Mouse (Mus musculus) small intestine, adult 2 months (tissue): Measurements from ENCODE around the gene Zfp933.
"Not testable (repeated sequence)": the region's sequence is repeated elsewhere in the genome, so short reads cannot be mapped to it uniquely, and the experiment has no call there.

ENCODE experiments used
- CTCF ChIP-seq: fragments of 200-500 bp; IDR thresholded peaks from 2 replicates; pipeline ENCODE4 v1.5.1; 2012; ENCODE audit warnings: low read depth, mild to moderate bottlenecking, control low read depth, inconsistent platforms, low read length, moderate library complexity, mixed read lengths; ENCODE audit not compliant: insufficient replicate concordance, insufficient read length; ENCODE audit errors: extremely low read depth
- POLR2A ChIP-seq: fragments of 200-500 bp; IDR thresholded peaks from 2 replicates; pipeline ENCODE4 v1.6.1; 2012; ENCODE audit warnings: low read depth, mild to moderate bottlenecking, control low read depth, inconsistent platforms, low read length, moderate library complexity

- not testable (repeated sequence) for TF ChIP-seq CTCF, POLR2A
Observed at GRCm38 (mm10) chr4:147795308-147795707, 52.9 kb downstream of the Zfp933 start.
